Mouse (Mus musculus) ES-Bruce4 (cell line): ENCODE measurements around the gene Rcan1.

Experiments
- CTCF ChIP-seq: IDR thresholded peaks from one replicate; pipeline ENCODE4 v1.8.1; 2011; ENCODE audit warnings: low read depth, low read length
- EP300 ChIP-seq: IDR thresholded peaks from 2 replicates; pipeline ENCODE4 v1.6.1; 2011; ENCODE audit warnings: low read depth, low read length; ENCODE audit not compliant: insufficient read depth
- POLR2A ChIP-seq: IDR thresholded peaks from one replicate; pipeline ENCODE4 v1.8.1; 2011; ENCODE audit warnings: low read length; ENCODE audit not compliant: insufficient read depth

DNA sequence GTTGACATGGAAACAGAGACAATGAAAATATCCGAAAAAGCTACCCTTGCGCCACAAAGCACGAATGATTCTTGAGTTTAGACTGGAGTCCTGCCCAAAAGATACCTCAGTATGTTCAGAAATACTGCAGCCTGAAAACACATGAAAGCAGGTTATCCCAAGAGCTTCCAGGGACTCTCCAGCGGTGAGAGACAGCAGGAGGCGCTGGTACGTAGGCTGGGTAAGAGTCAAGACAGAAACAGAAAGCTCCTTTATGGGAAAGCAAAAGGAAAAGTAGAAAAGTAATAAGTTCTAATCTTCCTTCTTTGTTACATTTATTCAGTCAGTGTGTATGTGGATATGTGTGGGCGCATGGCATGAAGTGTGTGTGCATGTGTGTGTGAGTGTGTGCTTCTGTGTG lies 16.7 kb downstream of the Rcan1 start:
- TF ChIP-seq CTCF (peak; percentile 11), POLR2A (no peak), EP300 (no peak)
